Mouse (Mus musculus): ENCODE measurements around the gene H2-Aa.

DNA sequence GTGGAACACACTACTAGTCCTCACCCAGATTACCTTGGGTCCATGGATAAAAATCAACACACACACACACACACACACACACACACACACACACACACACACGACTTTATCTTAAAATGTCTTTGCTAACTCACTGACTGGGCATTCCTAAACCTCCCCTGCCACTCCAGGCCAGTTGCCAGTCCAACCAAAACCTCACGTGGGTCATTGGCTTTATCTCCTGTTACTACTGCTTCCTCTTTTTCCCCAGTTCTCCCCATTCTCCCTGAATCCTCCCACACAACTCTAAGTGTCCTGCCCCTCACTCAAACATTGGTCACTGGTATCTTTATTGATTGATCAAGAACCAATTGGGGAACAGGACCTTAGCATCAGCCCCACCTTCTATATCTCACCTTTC, 29.7 kb upstream of the H2-Aa start:
- TF ChIP-seq EP300 (IDR thresholded peaks at IDR 0.05; ENCODE audit: low read depth) (no peak), CTCF (IDR thresholded peaks at IDR 0.05; ENCODE audit: low read depth) (no peak)
